In genomic region chr16:57301512-57302115, GRCm38 (mm10) we compare ENCODE assay signal across 16 mouse cellular contexts. TPM values are rescaled to one million over a fixed set of nuclear protein-coding genes. Genes with fewer than 3 reads are reported as not detected.
DNase-seq lines count a peak whose midpoint lies in the region; ATAC-seq lines count a peak whose summit lies in the region.
"Had no signal": no experiment of that assay in that cellular context is flagged by ENCODE, and none has a peak within 500 bp of the region (broad histone marks: within the 10 kb centered on the region; RNA-seq: fewer than 3 reads in every experiment).

No protein-coding gene starts in this region.

- H3K4me1 ChIP-seq in forebrain, embryonic 10.5 days: peaks cover 28% of the 10 kb centered on the region
- H3K4me1 ChIP-seq in forebrain, embryonic 12.5 days: no peaks in the 10 kb centered on the region
- peaks cover 16% of the 10 kb centered on the region; the same call in 1 of the 2 replicates for H3K4me1 ChIP-seq in neural tube, embryonic 15.5 days

- H3K4me2 ChIP-seq in forebrain, embryonic 12.5 days: no peak overlapping the region
- no peak overlapping the region for H3K4me2 ChIP-seq in neural tube, embryonic 15.5 days
- H3K4me2 ChIP-seq: embryonic facial prominence, embryonic 13.5 days; lung, embryonic 15.5 days had no signal

- ATAC-seq in forebrain, embryonic 12.5 days (ENCODE audit: low FRiP score): no peak
- ATAC-seq in neural tube, embryonic 15.5 days (ENCODE audit: low FRiP score): no peak
- ATAC-seq: forebrain, postnatal 0 days had no signal

- peak overlapping the region; percentile 4; the same call in 1 of the 2 replicates for H3K27ac ChIP-seq in forebrain, embryonic 10.5 days
- no peak overlapping the region for H3K27ac ChIP-seq in forebrain, embryonic 12.5 days
- H3K27ac ChIP-seq in neural tube, embryonic 15.5 days (replicated peaks): 0 out of 2 replicates have a peak overlapping the region, but pooled peaks have one; percentile 11
- H3K27ac ChIP-seq: embryonic facial prominence, embryonic 13.5 days; lung, embryonic 15.5 days; stomach, postnatal 0 days had no signal

- no peak overlapping the region for H3K4me3 ChIP-seq in forebrain, embryonic 10.5 days
- no peak overlapping the region for H3K4me3 ChIP-seq in forebrain, embryonic 12.5 days (replicated peaks)
- H3K4me3 ChIP-seq in neural tube, embryonic 15.5 days (replicated peaks): no peak overlapping the region
- H3K4me3 ChIP-seq: embryonic facial prominence, embryonic 13.5 days; lung, embryonic 15.5 days; myocyte had no signal

- no peaks in the 10 kb centered on the region for H3K9me3 ChIP-seq in forebrain, embryonic 10.5 days
- no peaks in the 10 kb centered on the region for H3K9me3 ChIP-seq in forebrain, embryonic 12.5 days
- no peaks in the 10 kb centered on the region for H3K9me3 ChIP-seq in neural tube, embryonic 15.5 days (replicated peaks)
- H3K9me3 ChIP-seq: embryonic facial prominence, embryonic 13.5 days; lung, embryonic 15.5 days had no signal

- H3K9ac ChIP-seq in forebrain, embryonic 12.5 days: no peak overlapping the region
- no peak overlapping the region for H3K9ac ChIP-seq in neural tube, embryonic 15.5 days (replicated peaks)
- H3K9ac ChIP-seq: embryonic facial prominence, embryonic 13.5 days; forebrain, postnatal 0 days; lung, embryonic 15.5 days had no signal

- WGBS in forebrain, embryonic 10.5 days: 83% methylated on average over 9 of the region's 9 CpGs
- whole genome bisulfite sequencing in forebrain, embryonic 12.5 days: 86% methylated on average over 9 of the region's 9 CpGs
- WGBS in neural tube, embryonic 15.5 days: 83% methylated on average over 9 of the region's 9 CpGs

- DNase-seq in forebrain, embryonic 10.5 days (ENCODE audit: extremely low spot score, low spot score): no peak
- DNase-seq in layer of hippocampus, adult 11-12 months (ENCODE audit: low spot score): peak; percentile 18
- DNase-seq in layer of hippocampus, adult 18-20 months (ENCODE audit: low spot score in 2 of 2): no peak
- DNase-seq in brain, adult 2 months (ENCODE audit: low read depth, low spot score): peak; percentile 26
- no peak for DNase-seq in adrenal gland, postnatal 25 days
- DNase-seq in right cerebral cortex, postnatal 4 days: no peak
- DNase-seq: adrenal gland, adult 8-10 months; cerebellum, adult 8-10 months; forebrain, postnatal 0 days; kidney, adult 8-10 months had no signal

- no peaks in the 10 kb centered on the region for H3K27me3 ChIP-seq in forebrain, embryonic 10.5 days (ENCODE audit: poor library complexity, severe bottlenecking)
- no peaks in the 10 kb centered on the region for H3K27me3 ChIP-seq in forebrain, embryonic 12.5 days
- H3K27me3 ChIP-seq in neural tube, embryonic 15.5 days (replicated peaks): no peaks in the 10 kb centered on the region
- H3K27me3 ChIP-seq: embryonic facial prominence, embryonic 13.5 days; lung, embryonic 15.5 days had no signal

- 0 out of 2 replicates have a peak, but pooled peaks cover 2% of the 10 kb centered on the region for H3K36me3 ChIP-seq in forebrain, embryonic 10.5 days (replicated peaks)
- H3K36me3 ChIP-seq in forebrain, embryonic 12.5 days (replicated peaks): no peaks in the 10 kb centered on the region
- no peaks in the 10 kb centered on the region for H3K36me3 ChIP-seq in neural tube, embryonic 15.5 days
- H3K36me3 ChIP-seq: embryonic facial prominence, embryonic 13.5 days; lung, embryonic 15.5 days had no signal

RNA-seq across cellular contexts. Expression of gene Tmem30c, which starts 8.9 kb away (rescaled TPM):
- 0.22 TPM in 1 of 2 replicates, not detected in the other for polyA plus RNA-seq in forebrain, embryonic 10.5 days (2016; fragmentation: Nextera tagmentation; extraction: Ambion mirVana)
- 0.15 and 0.26 TPM in 2 replicates for polyA plus RNA-seq in forebrain, embryonic 12.5 days (2016; fragmentation: Nextera tagmentation; extraction: Ambion mirVana)
- total RNA-seq in layer of hippocampus, adult 18-20 months (2021): under 1 TPM; 0.42 to 0.43 TPM
- polyA plus RNA-seq in neural tube, embryonic 15.5 days (2015; fragmentation: Nextera tagmentation; extraction: Ambion mirVana): 0.19 and 0.35 TPM in 2 replicates
- not detected in 2 replicates for total RNA-seq in adrenal gland, postnatal 25 days (2021)
- polyA plus RNA-seq: lung, embryonic 15.5 days; myocyte; stomach, postnatal 0 days had no signal

RNA-seq across cellular contexts. Expression of gene Filip1l, which starts 51.3 kb away (rescaled TPM):
- polyA plus RNA-seq in forebrain, embryonic 10.5 days (2016; fragmentation: Nextera tagmentation; extraction: Ambion mirVana): 6.3 and 6.7 TPM in 2 replicates
- polyA plus RNA-seq in forebrain, embryonic 12.5 days (2016; fragmentation: Nextera tagmentation; extraction: Ambion mirVana): 5.4 and 6.6 TPM in 2 replicates
- 1 to 10 TPM; 3.2 to 4.6 TPM for total RNA-seq in layer of hippocampus, adult 18-20 months (2021)
- polyA plus RNA-seq in neural tube, embryonic 15.5 days (2015; fragmentation: Nextera tagmentation; extraction: Ambion mirVana): 3.3 and 7.8 TPM in 2 replicates
- 15.5 and 17.7 TPM in 2 replicates for total RNA-seq in adrenal gland, postnatal 25 days (2021)

Comparison
In these comparisons a context has a peak if more than half of its experiments do, and no peak if none do; other contexts are left out.
1. DNase-seq: peak in layer of hippocampus, adult 11-12 months (single experiment) and brain, adult 2 months (single experiment); none in forebrain, embryonic 10.5 days (single experiment), layer of hippocampus, adult 18-20 months (0 of 2), adrenal gland, postnatal 25 days (single experiment) and right cerebral cortex, postnatal 4 days (single experiment).